Mouse (Mus musculus): ENCODE results near the gene Ago4. TPM values are rescaled to one million over a fixed set of nuclear protein-coding genes. Genes with fewer than 3 reads are reported as not detected.

The Ago4 gene
- 3.4 TPM in 2 replicates for polyA plus RNA-seq (2014; fragmentation: Nextera tagmentation; extraction: Ambion mirVana)

- no peaks in the 10 kb centered on the region for H3K36me3 ChIP-seq (ENCODE audit: control insufficient read depth, insufficient read depth, low read length)
- H3K27me3 ChIP-seq (ENCODE audit: control insufficient read depth, insufficient read depth, low read length): no peaks in the 10 kb centered on the region
- H3K27ac ChIP-seq (ENCODE audit: low read depth, low read length): peak within 1 kb of the TSS; percentile 73
- H3K4me3 ChIP-seq (ENCODE audit: low read depth, low read length): peak within 1 kb of the TSS; percentile 90
- H3K9me3 ChIP-seq (ENCODE audit: control insufficient read depth, low read length): no peaks in the 10 kb centered on the region
- peak within 1 kb of the TSS; percentile 91 for H3K9ac ChIP-seq (ENCODE audit: low read length)
- no peaks in the 10 kb centered on the region; the same call in 1 of the 2 replicates for H3K4me1 ChIP-seq (ENCODE audit: control insufficient read depth, insufficient read depth, low read length)
- DNase-seq (ENCODE audit: low spot score) (peak; percentile 88), ATAC-seq (ENCODE audit: insufficient read depth, low FRiP score, low TSS enrichment) (peak; percentile 89)
- peak within 1 kb of the TSS; percentile 93 for H3K4me2 ChIP-seq (ENCODE audit: low read depth)
- WGBS: under 1% methylated on average over 79 of the region's 120 CpGs
Measured at GRCm38 (mm10) chr4:126532827-126533728, at the start of gene Ago4. TSS of gene Ago4 (minus strand) at chr4:126533472.

- DNase-seq (ENCODE audit: low spot score) (no peak), ATAC-seq (ENCODE audit: insufficient read depth, low FRiP score, low TSS enrichment) (no peak)
- H3K9me3 ChIP-seq (ENCODE audit: control insufficient read depth, low read length): no peaks in the 10 kb centered on the region
- no peaks in the 10 kb centered on the region for H3K27me3 ChIP-seq (ENCODE audit: control insufficient read depth, insufficient read depth, low read length)
- H3K27ac ChIP-seq (ENCODE audit: low read depth, low read length): no peak overlapping the region
- H3K4me3 ChIP-seq (ENCODE audit: low read depth, low read length): no peak overlapping the region
- no peak overlapping the region for H3K9ac ChIP-seq (ENCODE audit: low read length)
- no peaks in the 10 kb centered on the region for H3K4me1 ChIP-seq (ENCODE audit: control insufficient read depth, insufficient read depth, low read length)
- peaks cover 33% of the 10 kb centered on the region for H3K36me3 ChIP-seq (ENCODE audit: control insufficient read depth, insufficient read depth, low read length)
- H3K4me2 ChIP-seq (ENCODE audit: low read depth): no peak overlapping the region
- WGBS: 83% methylated on average over 2 of the region's 2 CpGs
Measured at GRCm38 (mm10) chr4:126579077-126579476, 45.8 kb upstream of the Ago4 start.

- no peak for DNase-seq (ENCODE audit: low spot score)
- no peak overlapping the region for H3K4me2 ChIP-seq (ENCODE audit: low read depth)
- H3K4me1 ChIP-seq (ENCODE audit: control insufficient read depth, insufficient read depth, low read length): no peaks in the 10 kb centered on the region
- ATAC-seq (ENCODE audit: insufficient read depth, low FRiP score, low TSS enrichment): no peak
- H3K27me3 ChIP-seq (ENCODE audit: control insufficient read depth, insufficient read depth, low read length): no peaks in the 10 kb centered on the region
- no peak overlapping the region for H3K27ac ChIP-seq (ENCODE audit: low read depth, low read length)
- H3K4me3 ChIP-seq (ENCODE audit: low read depth, low read length): no peak overlapping the region
- no peak overlapping the region for H3K9ac ChIP-seq (ENCODE audit: low read length)
- 84% methylated on average over 3 of the region's 3 CpGs for WGBS
- H3K9me3 ChIP-seq (ENCODE audit: control insufficient read depth, low read length): no peaks in the 10 kb centered on the region
- peaks cover 40% of the 10 kb centered on the region for H3K36me3 ChIP-seq (ENCODE audit: control insufficient read depth, insufficient read depth, low read length)
Measured at GRCm38 (mm10) chr4:126577920-126578319, 44.6 kb upstream of the Ago4 start.

GRCm38 (mm10) chr4:126576281-126576680 is 43.0 kb upstream of the Ago4 start:
- H3K36me3 ChIP-seq (ENCODE audit: control insufficient read depth, insufficient read depth, low read length): peaks cover 48% of the 10 kb centered on the region
- H3K4me2 ChIP-seq (ENCODE audit: low read depth): no peak overlapping the region
- WGBS: 94% methylated on average over 5 of the region's 5 CpGs
- no peak overlapping the region for H3K27ac ChIP-seq (ENCODE audit: low read depth, low read length)
- DNase-seq (ENCODE audit: low spot score) (no peak), ATAC-seq (ENCODE audit: insufficient read depth, low FRiP score, low TSS enrichment) (no peak)
- no peaks in the 10 kb centered on the region for H3K27me3 ChIP-seq (ENCODE audit: control insufficient read depth, insufficient read depth, low read length)
- no peaks in the 10 kb centered on the region for H3K4me1 ChIP-seq (ENCODE audit: control insufficient read depth, insufficient read depth, low read length)
- no peak overlapping the region for H3K9ac ChIP-seq (ENCODE audit: low read length)
- H3K4me3 ChIP-seq (ENCODE audit: low read depth, low read length): no peak overlapping the region
- H3K9me3 ChIP-seq (ENCODE audit: control insufficient read depth, low read length): no peaks in the 10 kb centered on the region

- WGBS: 90% methylated on average over 3 of the region's 3 CpGs
- H3K4me1 ChIP-seq (ENCODE audit: control insufficient read depth, insufficient read depth, low read length): no peaks in the 10 kb centered on the region
- no peaks in the 10 kb centered on the region for H3K27me3 ChIP-seq (ENCODE audit: control insufficient read depth, insufficient read depth, low read length)
- H3K4me2 ChIP-seq (ENCODE audit: low read depth): no peak overlapping the region
- no peak overlapping the region for H3K4me3 ChIP-seq (ENCODE audit: low read depth, low read length)
- no peak overlapping the region for H3K9ac ChIP-seq (ENCODE audit: low read length)
- no peak for DNase-seq (ENCODE audit: low spot score)
- H3K36me3 ChIP-seq (ENCODE audit: control insufficient read depth, insufficient read depth, low read length): peaks cover 22% of the 10 kb centered on the region
- no peaks in the 10 kb centered on the region for H3K9me3 ChIP-seq (ENCODE audit: control insufficient read depth, low read length)
- no peak overlapping the region for H3K27ac ChIP-seq (ENCODE audit: low read depth, low read length)
- no peak for ATAC-seq (ENCODE audit: insufficient read depth, low FRiP score, low TSS enrichment)
Measured at GRCm38 (mm10) chr4:126569783-126570182, 36.5 kb upstream of the Ago4 start.

- Histone ChIP-seq H3K4me3 (ENCODE audit: low read depth, low read length) (no peak overlapping the region), H3K36me3 (ENCODE audit: control insufficient read depth, insufficient read depth, low read length) (peaks cover 10% of the 10 kb centered on the region), H3K9ac (ENCODE audit: low read length) (no peak overlapping the region), H3K9me3 (ENCODE audit: control insufficient read depth, low read length) (no peaks in the 10 kb centered on the region), H3K27me3 (ENCODE audit: control insufficient read depth, insufficient read depth, low read length) (no peaks in the 10 kb centered on the region), H3K4me2 (ENCODE audit: low read depth) (no peak overlapping the region), H3K4me1 (ENCODE audit: control insufficient read depth, insufficient read depth, low read length) (no peaks in the 10 kb centered on the region), H3K27ac (ENCODE audit: low read depth, low read length) (no peak overlapping the region)
- ATAC-seq (ENCODE audit: insufficient read depth, low FRiP score, low TSS enrichment): no peak
- WGBS: 93% methylated on average over 4 of the region's 4 CpGs
- DNase-seq (ENCODE audit: low spot score): no peak
Measured at GRCm38 (mm10) chr4:126567243-126567642, 34.0 kb upstream of the Ago4 start.

GRCm38 (mm10) chr4:126563798-126564197 is 30.5 kb upstream of the Ago4 start:
- Histone ChIP-seq H3K27ac (ENCODE audit: low read depth, low read length) (no peak overlapping the region), H3K4me3 (ENCODE audit: low read depth, low read length) (no peak overlapping the region), H3K9ac (ENCODE audit: low read length) (no peak overlapping the region), H3K4me1 (ENCODE audit: control insufficient read depth, insufficient read depth, low read length) (no peaks in the 10 kb centered on the region), H3K27me3 (ENCODE audit: control insufficient read depth, insufficient read depth, low read length) (no peaks in the 10 kb centered on the region), H3K9me3 (ENCODE audit: control insufficient read depth, low read length) (no peaks in the 10 kb centered on the region), H3K4me2 (ENCODE audit: low read depth) (no peak overlapping the region), H3K36me3 (ENCODE audit: control insufficient read depth, insufficient read depth, low read length) (peaks cover 5% of the 10 kb centered on the region)
- no peak for ATAC-seq (ENCODE audit: insufficient read depth, low FRiP score, low TSS enrichment)
- 93% methylated on average over 6 of the region's 6 CpGs for WGBS
- no peak for DNase-seq (ENCODE audit: low spot score)

- peak within 1 kb of the TSS; percentile 60 for H3K27ac ChIP-seq (ENCODE audit: low read depth, low read length)
- peak; percentile 97 for ATAC-seq (ENCODE audit: insufficient read depth, low FRiP score, low TSS enrichment)
Measured at GRCm38 (mm10) chr4:126556809-126557711, 23.8 kb upstream of the Ago4 start, which contains the start of gene Clspn. TSS of gene Clspn (plus strand) at chr4:126556935.

More at GRCm38 (mm10) chr4:126556809-126557711, 23.8 kb upstream of the Ago4 start, which contains the start of gene Clspn:
- H3K4me2 ChIP-seq (ENCODE audit: low read depth): peak within 1 kb of the TSS; percentile 60
- no peaks in the 10 kb centered on the region for H3K4me1 ChIP-seq (ENCODE audit: control insufficient read depth, insufficient read depth, low read length)
- H3K36me3 ChIP-seq (ENCODE audit: control insufficient read depth, insufficient read depth, low read length): peaks cover 3% of the 10 kb centered on the region
- under 1% methylated on average over 51 of the region's 54 CpGs for WGBS
- peak within 1 kb of the TSS; percentile 67 for H3K9ac ChIP-seq (ENCODE audit: low read length)
- H3K9me3 ChIP-seq (ENCODE audit: control insufficient read depth, low read length): no peaks in the 10 kb centered on the region
- peak within 1 kb of the TSS; percentile 71 for H3K4me3 ChIP-seq (ENCODE audit: low read depth, low read length)
- H3K27me3 ChIP-seq (ENCODE audit: control insufficient read depth, insufficient read depth, low read length): no peaks in the 10 kb centered on the region
- DNase-seq (ENCODE audit: low spot score): peak; percentile 93

All from neural tube, embryonic 11.5 days (tissue).